Mouse (Mus musculus) lung, postnatal 0 days (tissue): Measurements from ENCODE around the gene Serpinf1.

Experiments
- CTCF ChIP-seq: IDR thresholded peaks from 2 replicates; pipeline ENCODE4 v1.5.1; 2016; ENCODE audit warnings: antibody characterized with exemption, mild to moderate bottlenecking
- EP300 ChIP-seq: IDR thresholded peaks from 2 replicates; pipeline ENCODE4 v1.6.1; 2016; ENCODE audit warnings: antibody characterized with exemption, mild to moderate bottlenecking, control low read depth

- TF ChIP-seq CTCF (no peak), EP300 (no peak)
Observed at GRCm38 (mm10) chr11:75438194-75438593, 15.7 kb upstream of the Serpinf1 start.
